Mouse (Mus musculus): ENCODE measurements at regions not wholly inside any gene's neighbourhood (a gene's known extent, or its start where the extent isn't known, plus 50 kb on each side); places are given as distances from the start of the nearest gene placed in this dataset.

DNA sequence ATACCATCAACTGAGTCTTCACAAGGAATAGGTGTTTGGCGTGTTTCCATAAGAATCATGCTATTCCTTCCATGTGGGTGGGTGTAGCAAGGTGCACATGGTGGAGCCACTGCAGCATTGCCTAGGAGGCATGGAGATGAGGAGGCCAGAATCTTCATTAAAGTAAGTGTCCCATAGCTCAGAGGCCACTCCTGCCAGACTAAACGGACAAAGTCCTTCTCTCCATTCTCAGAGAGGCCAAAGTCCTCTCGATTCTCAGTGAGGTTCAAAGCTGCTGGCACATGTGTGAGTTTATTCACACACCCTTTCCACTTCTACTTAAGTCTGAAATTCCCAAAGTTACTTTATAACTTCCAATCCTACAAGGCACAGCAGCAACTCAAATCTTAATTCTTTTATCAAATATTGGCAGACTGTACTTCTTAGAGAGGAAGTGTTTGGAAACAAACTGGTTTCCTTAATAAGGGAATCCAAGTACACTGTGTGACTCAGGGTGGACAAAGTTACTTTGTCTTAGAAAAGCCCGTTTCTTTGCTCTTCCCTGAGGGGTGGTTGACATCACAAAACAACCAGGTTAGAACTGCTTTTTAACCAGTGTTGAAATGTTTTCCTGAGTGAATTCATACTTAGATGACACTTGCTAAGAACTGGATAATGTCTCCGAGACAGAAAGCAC, 69.2 kb upstream of the Thbs1 start:
- WGBS: 76% methylated on average over 5 of the region's 5 CpGs

DNA sequence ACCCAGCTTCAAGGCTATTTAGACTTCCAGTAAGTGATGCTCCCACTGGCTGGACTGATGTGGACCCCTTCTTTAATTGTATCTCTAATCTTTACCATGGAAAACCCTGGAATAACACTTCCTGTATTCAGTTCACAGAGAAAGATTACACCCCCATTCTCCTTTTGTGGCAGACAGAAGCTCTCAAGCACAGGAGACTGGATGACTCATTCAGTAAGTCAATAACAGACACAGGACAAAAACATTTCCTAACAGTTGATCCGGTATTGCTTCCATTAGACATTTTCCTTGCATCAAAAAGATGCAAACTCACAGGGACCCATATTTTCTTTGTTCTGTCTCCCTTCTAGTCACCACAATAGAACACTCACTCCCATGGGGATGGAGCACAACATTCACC, 67.0 kb upstream of the Thbs1 start:
- Histone ChIP-seq H3K27me3 (no peaks in the 10 kb centered on the region), H3K4me1 (replicated peaks) (no peaks in the 10 kb centered on the region), H3K27ac (no peak overlapping the region), H3K4me2 (replicated peaks) (no peak overlapping the region), H3K9ac (replicated peaks) (no peak overlapping the region), H3K36me3 (no peaks in the 10 kb centered on the region), H3K4me3 (replicated peaks) (no peak overlapping the region), H3K9me3 (no peaks in the 10 kb centered on the region)
- WGBS: 79% methylated on average over 1 of the region's 1 CpGs
- no peak for ATAC-seq

More for the DNA sequence above, 69.2 kb upstream of the Thbs1 start:
- no peaks in the 10 kb centered on the region for H3K9me3 ChIP-seq
- no peaks in the 10 kb centered on the region for H3K27me3 ChIP-seq
- no peak overlapping the region for H3K4me2 ChIP-seq (replicated peaks)
- ATAC-seq: no peak
- H3K36me3 ChIP-seq: no peaks in the 10 kb centered on the region
- no peak overlapping the region for H3K9ac ChIP-seq (replicated peaks)
- no peak overlapping the region for H3K4me3 ChIP-seq (replicated peaks)
- H3K27ac ChIP-seq: no peak overlapping the region
- H3K4me1 ChIP-seq (replicated peaks): no peaks in the 10 kb centered on the region

- Histone ChIP-seq H3K4me1 (replicated peaks) (no peaks in the 10 kb centered on the region), H3K9ac (replicated peaks) (no peak overlapping the region), H3K36me3 (no peaks in the 10 kb centered on the region), H3K9me3 (no peaks in the 10 kb centered on the region), H3K27me3 (no peaks in the 10 kb centered on the region), H3K4me3 (replicated peaks) (no peak overlapping the region), H3K27ac (no peak overlapping the region), H3K4me2 (replicated peaks) (no peak overlapping the region)
- no peak for ATAC-seq
- WGBS: 99% methylated on average over 2 of the region's 2 CpGs
These were observed 61.4 kb upstream of the Thbs1 start for GRCm38 (mm10) chr2:118050326-118050725.

DNA sequence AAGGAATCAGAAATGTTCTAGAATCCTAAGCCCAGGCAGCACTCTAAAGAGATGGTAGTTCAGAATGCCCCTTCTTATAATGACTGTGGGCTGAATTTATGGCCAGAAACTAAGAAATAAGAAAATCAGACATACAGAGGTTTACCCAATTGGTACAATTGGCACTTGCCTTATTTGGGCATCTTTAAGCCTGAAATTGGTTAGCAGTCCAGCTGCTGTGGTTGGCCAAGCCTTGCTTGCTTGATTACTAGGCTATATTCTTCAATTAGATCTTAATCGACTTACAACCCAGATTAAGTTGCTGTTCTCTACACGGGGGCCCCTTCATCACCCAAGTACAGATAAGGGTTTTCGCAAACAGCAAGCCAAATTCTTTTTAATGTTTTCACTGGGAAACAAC, 60.1 kb upstream of the Thbs1 start:
- Histone ChIP-seq H3K4me1 (replicated peaks) (no peaks in the 10 kb centered on the region), H3K9ac (replicated peaks) (no peak overlapping the region), H3K36me3 (no peaks in the 10 kb centered on the region), H3K27me3 (no peaks in the 10 kb centered on the region), H3K9me3 (no peaks in the 10 kb centered on the region), H3K4me3 (replicated peaks) (no peak overlapping the region), H3K4me2 (replicated peaks) (no peak overlapping the region), H3K27ac (no peak overlapping the region)
- 97% methylated on average over 3 of the region's 3 CpGs for WGBS
- ATAC-seq: no peak

GRCm38 (mm10) chr2:118053512-118053911, 58.2 kb upstream of the Thbs1 start:
- Histone ChIP-seq H3K27me3 (no peaks in the 10 kb centered on the region), H3K4me2 (replicated peaks) (no peak overlapping the region), H3K9ac (replicated peaks) (no peak overlapping the region), H3K4me3 (replicated peaks) (no peak overlapping the region), H3K36me3 (no peaks in the 10 kb centered on the region), H3K9me3 (no peaks in the 10 kb centered on the region), H3K4me1 (replicated peaks) (no peaks in the 10 kb centered on the region), H3K27ac (no peak overlapping the region)
- no peak for ATAC-seq
- 92% methylated on average over 4 of the region's 4 CpGs for WGBS

DNA sequence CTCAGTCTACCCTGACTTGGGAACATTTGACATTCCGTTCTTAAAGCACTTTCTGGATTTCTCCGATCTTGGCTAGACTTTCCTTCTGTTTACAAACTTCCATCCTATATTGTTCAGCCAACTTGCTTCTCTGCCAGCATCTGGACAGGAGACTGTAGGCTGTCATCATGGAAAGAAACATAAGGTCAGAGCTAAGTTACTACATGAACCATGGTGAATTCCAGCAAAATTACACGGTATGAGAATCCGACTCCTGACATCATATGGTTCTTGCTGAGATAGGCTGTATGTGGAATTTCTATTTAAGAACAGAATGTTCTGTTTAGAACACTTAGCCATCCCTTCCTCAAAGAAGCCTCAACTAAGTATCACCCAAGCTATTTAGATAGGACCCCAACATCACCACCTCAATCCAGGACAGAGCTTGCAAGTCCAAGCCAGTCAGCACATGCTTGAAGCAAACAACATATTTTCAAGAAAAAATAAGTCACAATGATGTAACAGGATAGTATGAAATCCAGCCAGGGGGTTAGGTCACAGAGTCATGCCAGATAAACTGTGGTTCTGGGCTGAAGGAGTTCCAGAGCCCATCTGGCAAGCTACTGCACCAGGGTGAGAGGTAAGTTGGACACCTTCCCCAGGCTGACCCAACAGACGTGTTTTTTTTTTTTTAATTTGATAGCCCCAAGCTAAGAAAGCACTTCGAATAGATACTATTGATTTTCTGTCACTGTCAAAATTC, 52.9 kb upstream of the Thbs1 start:
- Histone ChIP-seq H3K36me3 (no peaks in the 10 kb centered on the region), H3K27ac (no peak overlapping the region), H3K9me3 (no peaks in the 10 kb centered on the region), H3K27me3 (no peaks in the 10 kb centered on the region), H3K4me2 (replicated peaks) (no peak overlapping the region), H3K4me3 (replicated peaks) (no peak overlapping the region), H3K9ac (replicated peaks) (no peak overlapping the region), H3K4me1 (replicated peaks) (no peaks in the 10 kb centered on the region)
- 91% methylated on average over 6 of the region's 6 CpGs for WGBS
- no peak for ATAC-seq

DNA sequence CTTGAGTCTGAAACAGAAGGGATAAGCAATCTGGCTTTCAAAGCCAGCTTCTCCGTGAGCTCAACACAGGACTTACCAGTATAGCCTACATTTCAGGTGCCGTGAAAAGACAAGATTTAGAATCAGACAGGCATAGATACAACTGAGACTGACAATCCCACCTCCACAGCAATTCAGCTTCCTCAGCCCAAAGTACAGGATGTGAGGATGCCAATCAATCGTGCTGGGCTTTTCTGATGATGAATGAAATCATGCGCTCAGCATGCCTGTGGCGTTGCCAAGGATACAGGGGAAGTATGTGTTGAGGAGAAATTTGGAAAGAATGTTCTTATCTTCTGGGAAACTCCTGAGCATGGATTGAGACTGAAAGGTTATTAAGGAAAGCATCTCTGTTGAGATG, 50.4 kb upstream of the Thbs1 start:
- no peak for ATAC-seq
- no peaks in the 10 kb centered on the region for H3K36me3 ChIP-seq
- no peaks in the 10 kb centered on the region for H3K4me1 ChIP-seq (replicated peaks)
- WGBS: 64% methylated on average over 5 of the region's 5 CpGs
- no peaks in the 10 kb centered on the region for H3K27me3 ChIP-seq
- H3K27ac ChIP-seq: no peak overlapping the region
- no peak overlapping the region for H3K4me3 ChIP-seq (replicated peaks)
- H3K9ac ChIP-seq (replicated peaks): no peak overlapping the region
- no peaks in the 10 kb centered on the region for H3K9me3 ChIP-seq
- no peak overlapping the region for H3K4me2 ChIP-seq (replicated peaks)

Data from midbrain, embryonic 13.5 days (tissue).